Mouse (Mus musculus): ENCODE results near the gene Akap2.
A peak's percentile ranks its signal among the peaks of the same experiment; 100 is the strongest.

The Akap2 gene

DNA sequence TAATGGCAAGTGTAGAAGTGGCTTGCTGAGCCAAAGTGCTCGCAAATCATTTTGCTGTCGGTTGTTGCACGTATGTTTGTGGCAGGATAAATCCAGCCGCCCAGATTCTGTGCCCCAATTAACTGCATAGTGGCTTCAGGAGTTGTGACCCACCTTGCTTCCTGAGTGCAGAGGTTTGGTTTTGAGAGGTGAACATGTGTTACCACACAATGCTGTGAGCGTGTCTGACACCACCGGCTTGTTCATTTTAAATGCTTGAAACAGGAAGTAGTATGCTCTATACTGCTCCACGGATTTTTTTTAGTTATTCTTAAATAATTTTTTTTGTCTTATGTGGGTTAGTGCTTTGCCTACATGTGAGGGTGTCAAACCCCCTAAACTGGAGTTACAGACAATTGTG lies 114.9 kb downstream of the Akap2 start:
- DNase-seq (ENCODE audit: low read depth): no peak

GRCm38 (mm10) chr4:57833060-57833459 lies 115.6 kb downstream of the Akap2 start:
- no peak for DNase-seq (ENCODE audit: low read depth)

GRCm38 (mm10) chr4:57834141-57834540 lies 116.7 kb downstream of the Akap2 start:
- DNase-seq (ENCODE audit: low read depth): no peak

GRCm38 (mm10) chr4:57837089-57837488 lies 119.6 kb downstream of the Akap2 start:
- DNase-seq (ENCODE audit: low read depth): no peak

DNA sequence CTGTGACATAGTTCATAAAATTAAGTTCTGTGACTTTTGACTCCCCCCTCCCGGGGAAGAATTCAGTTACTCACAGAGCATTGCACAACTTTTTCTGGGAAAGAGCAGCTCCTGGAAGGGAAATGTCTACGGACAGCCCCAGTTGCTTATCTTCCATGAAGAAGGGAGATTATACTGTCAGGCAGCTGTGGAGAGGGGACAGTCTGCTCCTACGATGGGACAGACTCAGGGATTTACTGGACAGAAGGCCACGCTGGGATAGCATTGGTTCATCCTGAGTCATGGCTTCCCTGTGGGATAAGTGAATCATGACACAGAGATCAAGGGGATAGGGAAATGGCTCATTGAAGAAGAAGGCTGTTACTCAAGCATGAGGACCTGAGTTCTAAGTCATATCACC lies 121.9 kb downstream of the Akap2 start:
- DNase-seq (ENCODE audit: low read depth): no peak

DNA sequence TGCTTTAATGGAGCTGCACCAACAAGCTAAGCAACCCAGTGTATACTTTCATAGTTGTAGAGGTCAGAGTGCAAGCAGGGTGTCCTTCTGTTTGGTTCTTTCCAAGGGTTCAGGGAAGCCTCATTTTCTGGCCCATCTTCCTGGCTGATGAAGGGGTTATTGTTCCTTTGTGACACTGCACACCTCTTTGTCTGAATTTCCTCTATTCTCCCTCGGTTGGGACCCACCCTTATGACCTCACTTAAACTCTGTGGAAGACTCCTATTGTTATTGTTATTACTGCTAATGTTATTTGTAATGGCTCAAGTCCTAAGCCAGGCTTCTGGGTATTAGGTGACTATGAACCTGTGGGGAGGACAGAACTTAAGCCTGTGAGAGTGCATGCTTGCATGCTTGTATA lies 124.5 kb downstream of the Akap2 start:
- no peak for DNase-seq (ENCODE audit: low read depth)

GRCm38 (mm10) chr4:57842472-57843305 lies 125.2 kb downstream of the Akap2 start:
- no peak for DNase-seq (ENCODE audit: low read depth)

GRCm38 (mm10) chr4:57845031-57845431 lies 127.6 kb downstream of the Akap2 start:
- no peak for DNase-seq (ENCODE audit: low read depth)

GRCm38 (mm10) chr4:57845541-57846210 lies 128.2 kb downstream of the Akap2 start:
- DNase-seq (ENCODE audit: low read depth): no peak

DNA sequence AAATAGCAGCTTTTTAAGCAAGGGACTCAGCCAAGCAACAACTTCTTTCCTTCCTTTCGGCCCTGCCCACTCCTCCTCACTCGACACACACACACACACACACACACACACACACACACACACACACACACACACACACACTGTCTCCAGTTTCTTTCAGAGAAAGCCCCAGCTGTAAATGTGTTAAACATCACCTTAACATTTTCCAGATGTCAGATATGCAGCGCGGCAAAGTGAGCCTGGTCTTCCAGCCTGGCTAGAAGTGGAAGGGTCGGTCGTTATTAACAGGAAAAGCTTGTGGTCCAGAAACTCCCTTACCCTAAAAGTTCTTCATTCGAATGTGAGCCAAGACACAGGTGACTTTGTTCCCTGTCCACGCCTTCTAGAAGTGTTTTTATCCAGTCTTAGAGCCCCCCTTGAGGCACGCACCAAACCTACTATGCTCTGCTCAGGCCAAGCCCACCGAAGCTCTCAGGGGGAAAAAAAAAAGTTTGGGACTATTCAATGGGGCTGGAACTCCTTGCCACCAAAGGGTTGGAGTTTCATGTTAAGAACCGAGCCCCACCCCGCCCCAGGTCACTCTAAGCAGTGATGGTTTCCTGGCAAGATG lies 129.0 kb downstream of the Akap2 start:
- DNase-seq (ENCODE audit: low read depth): no peak

DNA sequence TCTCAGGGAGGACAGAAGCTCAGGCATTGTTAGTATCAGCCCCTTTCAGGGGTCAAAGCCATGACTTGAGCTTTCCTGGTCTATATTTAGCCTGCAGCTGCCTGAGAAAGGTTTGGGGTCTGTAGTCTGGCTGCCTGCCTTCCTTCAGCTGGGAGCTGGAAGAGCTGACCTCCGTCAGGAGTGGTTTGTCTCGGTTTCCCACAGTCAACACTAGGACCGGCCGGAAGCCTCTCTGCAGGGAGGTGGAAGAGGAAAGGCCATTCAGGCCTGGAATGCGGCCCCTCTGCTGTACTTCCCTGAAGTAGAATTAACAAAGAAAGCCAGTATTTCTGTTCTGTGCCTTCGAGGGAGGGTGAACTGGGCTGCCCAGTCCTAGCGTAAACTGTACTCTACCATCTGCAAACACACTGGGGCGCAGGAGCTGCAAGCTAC lies 129.6 kb downstream of the Akap2 start:
- DNase-seq (ENCODE audit: low read depth): no peak

- no peak for DNase-seq (ENCODE audit: low read depth)
These were observed 130.2 kb downstream of the Akap2 start for GRCm38 (mm10) chr4:57847676-57848075.

DNA sequence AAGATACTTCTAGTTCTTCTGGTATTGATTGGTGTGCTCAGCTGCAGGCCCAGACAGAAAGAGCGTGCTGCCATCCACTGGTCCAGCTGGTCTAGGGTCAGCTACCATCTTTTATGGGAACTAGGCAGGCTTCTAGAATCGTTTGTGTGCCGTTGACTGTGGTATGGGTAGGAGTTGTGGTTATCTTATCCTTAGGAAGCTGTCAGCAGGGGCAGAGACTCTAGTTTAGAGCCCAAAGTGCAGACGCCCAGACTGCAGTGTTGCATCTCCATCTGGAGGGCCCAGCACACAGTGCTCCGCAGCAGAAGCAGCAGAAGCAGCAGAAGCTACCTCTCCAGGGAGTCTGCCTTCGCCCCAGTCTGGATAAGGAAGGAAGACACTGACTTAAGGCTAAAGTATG lies 132.0 kb downstream of the Akap2 start:
- peak; percentile 24 for DNase-seq (ENCODE audit: low read depth)

DNA sequence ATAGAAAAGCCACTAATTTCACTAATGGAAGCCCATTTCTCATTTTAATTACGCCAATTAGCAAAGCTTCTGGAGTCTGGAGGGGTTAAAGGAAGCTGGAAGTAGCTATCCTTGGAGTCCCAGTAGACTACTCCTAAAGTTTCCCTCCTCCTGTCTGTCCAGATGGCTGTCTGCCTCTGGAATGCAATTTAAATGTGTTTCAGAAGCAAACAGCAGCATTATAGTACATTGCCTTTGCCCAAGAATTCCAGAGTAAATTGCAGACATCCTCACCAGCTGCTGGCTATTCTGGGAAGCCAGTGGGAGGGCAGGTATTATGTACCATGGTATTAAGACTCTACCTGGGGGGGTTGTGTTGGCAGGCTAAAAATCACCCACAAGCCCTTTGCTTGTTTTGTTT lies 134.3 kb downstream of the Akap2 start:
- no peak for DNase-seq (ENCODE audit: low read depth)

DNA sequence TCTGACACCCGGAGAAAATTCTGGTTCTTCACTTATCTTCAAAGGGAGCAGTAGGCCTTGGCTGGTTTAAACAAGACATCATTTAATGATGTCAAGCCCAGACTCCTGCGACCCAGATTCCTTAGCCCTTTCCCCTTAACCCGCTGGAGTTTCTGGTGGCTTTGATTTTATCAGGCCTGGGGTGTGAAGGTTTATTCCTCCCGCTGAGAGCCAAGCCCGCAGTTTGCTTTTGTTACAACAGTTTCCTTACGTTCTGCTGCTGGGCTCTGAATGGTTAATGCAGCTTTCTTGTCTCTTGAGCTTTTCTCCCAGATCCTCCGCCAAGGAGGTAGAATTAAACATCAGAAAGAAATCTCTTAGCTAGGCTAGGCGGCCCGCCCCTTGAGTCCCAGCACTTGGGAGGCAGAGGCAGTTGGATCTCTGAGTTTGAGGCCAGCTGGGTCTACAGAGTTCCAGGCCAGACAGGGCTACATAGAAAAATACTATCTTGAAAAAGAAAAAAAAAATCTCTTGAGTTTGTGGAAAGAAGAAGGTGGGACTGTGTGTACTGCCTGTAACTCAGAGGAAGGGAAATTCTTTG lies 135.1 kb downstream of the Akap2 start:
- no peak for DNase-seq (ENCODE audit: low read depth)

DNA sequence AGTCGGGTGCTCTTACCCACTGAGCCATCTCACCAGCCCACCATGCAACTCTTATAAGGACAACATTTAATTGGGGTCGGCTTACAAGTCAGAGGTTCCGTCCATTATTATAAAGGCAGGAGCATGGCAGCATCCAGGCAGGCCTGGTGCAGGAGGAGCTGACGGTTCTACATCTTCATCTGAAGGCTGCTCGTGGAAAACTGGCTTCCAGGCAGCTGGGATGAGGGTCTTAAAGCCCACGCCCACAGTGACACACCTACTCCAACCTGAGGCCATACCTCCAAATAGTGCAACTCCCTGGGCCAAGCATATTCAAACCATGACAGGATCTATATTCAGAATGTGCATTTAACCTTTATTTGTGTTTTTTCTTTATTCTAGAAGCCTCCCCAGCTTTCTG lies 136.7 kb downstream of the Akap2 start:
- DNase-seq (ENCODE audit: low read depth): no peak

GRCm38 (mm10) chr4:57855281-57855941 lies 138.0 kb downstream of the Akap2 start:
- DNase-seq (ENCODE audit: low read depth): peak; percentile 7

DNA sequence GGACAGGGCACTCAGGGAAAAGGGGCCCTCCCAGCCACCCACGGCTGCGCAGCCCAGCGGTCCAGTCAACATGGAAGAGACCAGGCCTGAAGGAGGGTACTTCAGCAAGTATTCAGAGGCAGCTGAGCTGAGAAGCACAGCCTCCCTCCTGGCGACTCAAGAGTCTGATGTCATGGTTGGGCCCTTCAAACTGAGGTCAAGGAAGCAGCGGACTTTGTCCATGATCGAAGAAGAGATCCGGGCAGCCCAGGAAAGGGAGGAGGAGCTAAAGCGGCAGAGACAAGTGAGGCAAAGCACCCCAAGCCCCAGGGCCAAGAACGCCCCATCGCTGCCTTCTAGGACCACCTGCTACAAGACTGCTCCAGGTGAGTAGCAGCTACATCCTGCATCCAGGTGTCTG lies 139.2 kb downstream of the Akap2 start:
- DNase-seq (ENCODE audit: low read depth): no peak

DNA sequence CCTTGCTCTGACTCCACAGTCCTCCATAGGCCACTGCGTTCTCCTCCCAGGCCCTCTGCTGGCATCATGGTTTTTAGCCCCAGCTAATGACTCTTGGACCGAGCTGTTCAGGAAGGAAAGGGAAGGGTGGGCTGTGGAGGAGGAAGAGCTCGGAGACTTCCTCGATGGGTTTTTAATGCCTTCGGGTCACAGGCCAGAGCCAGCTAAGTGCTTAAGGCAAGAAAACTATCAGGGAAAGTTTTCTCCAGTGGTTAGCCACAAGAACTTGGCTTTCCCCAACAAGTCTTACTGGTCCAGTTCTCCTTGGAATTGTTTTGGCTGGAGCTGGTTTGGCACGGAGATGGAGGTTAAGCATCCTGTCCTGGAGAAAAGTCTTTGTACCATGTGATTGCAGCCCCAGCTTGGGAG lies 142.8 kb downstream of the Akap2 start:
- no peak for DNase-seq (ENCODE audit: low read depth)

GRCm38 (mm10) chr4:57861166-57861565 lies 143.7 kb downstream of the Akap2 start:
- no peak for DNase-seq (ENCODE audit: low read depth)

GRCm38 (mm10) chr4:57861856-57862255 lies 144.4 kb downstream of the Akap2 start:
- peak; percentile 56 for DNase-seq (ENCODE audit: low read depth)

Measured in 416B (cell line).